In genomic region chr11:109320361-109320933, GRCm38 (mm10) we compare ENCODE assay signal across 8 mouse cellular contexts. TPM values are rescaled to one million over a fixed set of nuclear protein-coding genes. Genes with fewer than 3 reads are reported as not detected.
DNase-seq lines count a peak whose midpoint lies in the region; ATAC-seq lines count a peak whose summit lies in the region.

No protein-coding gene starts in this region.

- no peaks in the 10 kb centered on the region for H3K36me3 ChIP-seq in heart, embryonic 12.5 days

- peak; percentile 14 for DNase-seq in embryo, embryonic 11 days
- no peak for DNase-seq in embryo, embryonic 10 days (ENCODE audit: low spot score)
- peak; percentile 68 to 79 for DNase-seq in frontal cortex, postnatal 10 days (ENCODE audit: low spot score in 2 of 2)
- peak; percentile 74 to 77 for DNase-seq in left cerebral cortex, postnatal 14 days (ENCODE audit: low spot score in 2 of 2)
- DNase-seq in gastrocnemius, postnatal 4 days (ENCODE audit: low spot score in 2 of 2) = no peak

- H3K27ac ChIP-seq in heart, embryonic 12.5 days (ENCODE audit: poor library complexity, severe bottlenecking) = no peak overlapping the region

- ATAC-seq in cerebellum, adult (ENCODE audit: insufficient number of reproducible peaks, low FRiP score, low TSS enrichment) = peak; percentile 66; the same call in 1 of the 2 replicates
- ATAC-seq in heart, embryonic 12.5 days (ENCODE audit: insufficient number of reproducible peaks, low FRiP score) = no peak
- ATAC-seq in erythroid progenitor cell, adult 5-6 weeks (replicated peaks; ENCODE audit: low FRiP score, poor library complexity, severe bottlenecking) = no peak

- H3K4me1 ChIP-seq in heart, embryonic 12.5 days (replicated peaks) = no peaks in the 10 kb centered on the region

- intact Hi-C loops in left cerebral cortex, postnatal 14 days (cut with DNase I) = no loop called here

- no peak overlapping the region for H3K9ac ChIP-seq in heart, embryonic 12.5 days

- H3K4me2 ChIP-seq in heart, embryonic 12.5 days = no peak overlapping the region

- peaks cover 11% of the 10 kb centered on the region for H3K27me3 ChIP-seq in heart, embryonic 12.5 days (replicated peaks)

- no peak overlapping the region for H3K4me3 ChIP-seq in heart, embryonic 12.5 days

- H3K9me3 ChIP-seq in heart, embryonic 12.5 days (replicated peaks) = no peaks in the 10 kb centered on the region; the same call in 1 of the 2 replicates

- 56% methylated on average over 8 of the region's 8 CpGs for WGBS in heart, embryonic 12.5 days

RNA-seq across cellular contexts. Expression of gene Rgs9, which starts 22.5 kb away (rescaled TPM):
- total RNA-seq in left cerebral cortex, postnatal 14 days (2021) = 10 to 100 TPM; 17.6 to 31.9 TPM
- 0.91 and 1.1 TPM in 2 replicates for polyA plus RNA-seq in heart, embryonic 12.5 days (2016; fragmentation: Nextera tagmentation; extraction: Ambion mirVana)
- total RNA-seq in gastrocnemius, postnatal 4 days (2021) = 1 to 10 TPM; 1.8 to 1.9 TPM
- not detected in 2 replicates for total RNA-seq in erythroid progenitor cell, adult 5-6 weeks (2015; ENCODE audit: low replicate concordance)
- total RNA-seq in erythroid progenitor cell, adult 5-6 weeks (2017; ENCODE audit: low replicate concordance) = not detected in 2 replicates

RNA-seq across cellular contexts. Expression of gene Gna13, which starts 42.2 kb away (rescaled TPM):
- total RNA-seq in left cerebral cortex, postnatal 14 days (2021) = 10 to 100 TPM; 41.8 to 45.6 TPM
- 21.6 and 27.2 TPM in 2 replicates for polyA plus RNA-seq in heart, embryonic 12.5 days (2016; fragmentation: Nextera tagmentation; extraction: Ambion mirVana)
- total RNA-seq in gastrocnemius, postnatal 4 days (2021) = 10 to 100 TPM; 47.3 to 54.5 TPM
- 41.1 and 46.5 TPM in 2 replicates for total RNA-seq in erythroid progenitor cell, adult 5-6 weeks (2015; ENCODE audit: low replicate concordance)
- total RNA-seq in erythroid progenitor cell, adult 5-6 weeks (2017; ENCODE audit: low replicate concordance) = 37.9 and 40.1 TPM in 2 replicates

Comparison
In these comparisons a context has a peak if more than half of its experiments do, and no peak if none do; other contexts are left out.
1. DNase-seq: peak in embryo, embryonic 11 days (single experiment), frontal cortex, postnatal 10 days (2 of 2) and left cerebral cortex, postnatal 14 days (2 of 2); none in embryo, embryonic 10 days (single experiment) and gastrocnemius, postnatal 4 days (0 of 2).
2. RNA of gene Rgs9, which starts 22.5 kb away (total RNA-seq): 17.6 to 31.9 TPM in left cerebral cortex, postnatal 14 days; 1.8 to 1.9 TPM in gastrocnemius, postnatal 4 days and not detected in erythroid progenitor cell, adult 5-6 weeks; every median in the first group is over 4 times any median in the second.